Mouse (Mus musculus): Measurements from ENCODE around the gene Akt1s1. TPM values are rescaled to one million over a fixed set of nuclear protein-coding genes. Genes with fewer than 3 reads are reported as not detected.

Akt1s1 gene
- polyA plus RNA-seq, 1 experiment from 2014 or later: 108 TPM

DNA sequence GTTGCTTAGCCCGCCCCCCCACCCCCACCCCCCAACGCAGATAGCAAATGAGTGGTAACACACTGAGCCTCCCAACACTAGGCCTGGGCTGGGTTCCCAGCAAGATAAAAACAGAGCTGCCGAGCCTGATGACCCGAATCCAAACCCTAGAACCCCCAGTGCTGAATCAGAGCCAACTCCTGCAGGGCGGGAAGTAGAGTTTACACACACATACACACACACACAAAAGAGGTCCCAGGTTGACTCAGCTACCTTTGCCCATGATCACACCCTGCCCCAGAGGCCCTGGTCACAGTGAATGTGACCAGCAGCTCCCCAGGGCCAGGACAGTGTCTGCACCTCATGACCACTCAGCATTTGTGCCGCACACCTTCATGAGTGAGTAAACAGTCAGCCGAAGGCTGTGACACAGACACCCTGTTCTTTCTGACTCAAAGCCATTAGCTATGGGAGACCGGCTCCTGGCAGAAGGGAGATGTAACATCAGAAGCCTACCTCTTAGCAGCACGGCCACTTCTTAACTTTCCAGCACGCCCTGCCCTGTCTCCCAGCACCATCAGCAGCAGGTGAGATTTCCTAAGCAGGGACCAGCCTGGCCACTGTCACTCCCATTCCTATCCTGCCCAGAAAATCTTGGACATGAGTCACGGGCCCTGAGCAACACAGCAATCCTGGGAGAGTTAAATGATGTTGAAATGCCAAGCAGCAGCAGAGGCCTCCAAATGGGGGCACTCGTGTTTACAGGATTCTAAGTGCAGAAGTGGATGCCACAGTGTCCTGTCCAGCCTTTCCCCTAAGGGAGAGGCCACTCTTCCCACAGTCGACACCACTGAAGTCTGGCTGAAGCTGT lies 39.7 kb downstream of the Akt1s1 start:
- H3K4me1 ChIP-seq: peaks cover 35% of the 10 kb centered on the region
- no peak overlapping the region for H3K4me2 ChIP-seq (replicated peaks)
- H3K27ac ChIP-seq: no peak overlapping the region
- H3K4me3 ChIP-seq: no peak overlapping the region
- H3K36me3 ChIP-seq: peaks cover 60% of the 10 kb centered on the region
- no peaks in the 10 kb centered on the region for H3K9me3 ChIP-seq
- ATAC-seq (ENCODE audit: low FRiP score, low read depth): no peak
- WGBS: 92% methylated on average over 13 of the region's 13 CpGs
- H3K9ac ChIP-seq: 0 out of 2 replicates have a peak overlapping the region, but pooled peaks have one; percentile 21
- H3K27me3 ChIP-seq (replicated peaks): no peaks in the 10 kb centered on the region

DNA sequence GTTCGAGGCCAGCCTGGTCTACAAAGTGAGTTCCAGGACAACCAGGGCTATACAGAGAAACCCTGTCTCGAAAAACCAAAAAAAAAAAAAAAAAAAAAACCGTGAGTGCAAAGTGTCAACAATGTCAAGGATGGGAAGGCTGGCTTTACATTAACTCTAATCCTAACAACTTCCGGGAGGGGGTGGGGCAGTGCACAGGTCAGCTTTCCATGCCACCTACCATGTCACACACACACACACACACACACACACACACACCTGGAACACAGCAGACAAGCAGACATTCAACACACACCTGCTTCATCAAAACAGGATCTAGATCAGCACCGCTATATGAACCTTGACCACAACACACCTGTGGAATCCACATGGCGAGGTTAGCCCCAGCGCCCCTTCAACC lies 41.4 kb downstream of the Akt1s1 start:
- WGBS: 89% methylated on average over 7 of the region's 7 CpGs
- ATAC-seq (ENCODE audit: low FRiP score, low read depth): no peak
- Histone ChIP-seq H3K27me3 (replicated peaks) (no peaks in the 10 kb centered on the region), H3K4me3 (no peak overlapping the region), H3K4me1 (peaks cover 47% of the 10 kb centered on the region), H3K9me3 (no peaks in the 10 kb centered on the region), H3K4me2 (replicated peaks) (peak overlapping the region; percentile 75), H3K36me3 (peaks cover 46% of the 10 kb centered on the region), H3K27ac (no peak overlapping the region), H3K9ac (no peak overlapping the region)

DNA sequence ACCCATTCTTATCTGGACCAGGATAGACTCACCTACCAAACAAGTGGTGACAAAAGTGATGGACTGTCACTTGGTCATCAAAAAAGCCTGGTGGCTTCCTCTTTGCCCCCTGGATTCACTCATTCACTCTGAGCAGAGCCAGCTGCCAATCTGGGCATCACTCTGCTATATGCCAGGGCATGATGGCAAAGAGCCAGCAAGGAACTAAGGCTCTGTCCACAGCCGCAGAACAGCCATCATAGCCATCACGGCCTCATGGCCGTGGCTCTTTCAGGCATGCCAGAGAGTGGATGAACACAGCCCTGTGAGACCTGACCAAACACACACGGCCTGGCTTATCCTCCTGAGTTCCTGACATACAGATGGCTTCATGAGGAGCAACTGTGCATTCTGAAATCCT lies 41.9 kb downstream of the Akt1s1 start:
- ATAC-seq (ENCODE audit: low FRiP score, low read depth): no peak
- no peak overlapping the region for H3K27ac ChIP-seq
- H3K27me3 ChIP-seq (replicated peaks): no peaks in the 10 kb centered on the region
- H3K4me1 ChIP-seq: peaks cover 49% of the 10 kb centered on the region
- peak overlapping the region; percentile 75 for H3K4me2 ChIP-seq (replicated peaks)
- no peaks in the 10 kb centered on the region for H3K9me3 ChIP-seq
- WGBS: 87% methylated on average over 4 of the region's 4 CpGs
- peak overlapping the region; percentile 90 for H3K9ac ChIP-seq
- H3K4me3 ChIP-seq: peak overlapping the region; percentile 79
- peaks cover 40% of the 10 kb centered on the region for H3K36me3 ChIP-seq

DNA sequence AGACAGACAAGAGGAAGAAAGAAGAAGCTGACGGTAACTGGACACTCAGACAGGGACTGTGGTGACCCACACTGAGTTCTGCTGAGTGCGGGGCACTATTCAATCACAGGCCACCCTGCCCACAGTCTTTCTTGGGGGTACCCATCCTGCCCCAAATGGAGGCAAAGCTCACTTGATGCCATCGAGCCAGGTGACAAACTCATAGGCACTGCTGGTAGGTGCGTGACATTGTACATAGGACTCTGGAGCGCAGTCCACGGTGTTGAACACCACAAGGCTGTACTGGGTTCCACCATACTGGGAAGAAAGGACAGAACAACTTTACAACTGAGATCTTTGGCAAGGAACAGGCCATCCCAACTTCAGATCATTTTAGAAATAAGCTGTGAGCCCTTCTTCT lies 42.8 kb downstream of the Akt1s1 start:
- ATAC-seq (ENCODE audit: low FRiP score, low read depth): no peak
- no peaks in the 10 kb centered on the region for H3K27me3 ChIP-seq (replicated peaks)
- peaks cover 35% of the 10 kb centered on the region for H3K36me3 ChIP-seq
- peak overlapping the region; percentile 75 for H3K4me2 ChIP-seq (replicated peaks)
- no peaks in the 10 kb centered on the region for H3K9me3 ChIP-seq
- 24% methylated on average over 6 of the region's 6 CpGs for WGBS
- peak overlapping the region; percentile 79 for H3K4me3 ChIP-seq
- H3K27ac ChIP-seq: 0 out of 2 replicates have a peak overlapping the region, but pooled peaks have one; percentile 75
- H3K9ac ChIP-seq: peak overlapping the region; percentile 90
- peaks cover 54% of the 10 kb centered on the region for H3K4me1 ChIP-seq

DNA sequence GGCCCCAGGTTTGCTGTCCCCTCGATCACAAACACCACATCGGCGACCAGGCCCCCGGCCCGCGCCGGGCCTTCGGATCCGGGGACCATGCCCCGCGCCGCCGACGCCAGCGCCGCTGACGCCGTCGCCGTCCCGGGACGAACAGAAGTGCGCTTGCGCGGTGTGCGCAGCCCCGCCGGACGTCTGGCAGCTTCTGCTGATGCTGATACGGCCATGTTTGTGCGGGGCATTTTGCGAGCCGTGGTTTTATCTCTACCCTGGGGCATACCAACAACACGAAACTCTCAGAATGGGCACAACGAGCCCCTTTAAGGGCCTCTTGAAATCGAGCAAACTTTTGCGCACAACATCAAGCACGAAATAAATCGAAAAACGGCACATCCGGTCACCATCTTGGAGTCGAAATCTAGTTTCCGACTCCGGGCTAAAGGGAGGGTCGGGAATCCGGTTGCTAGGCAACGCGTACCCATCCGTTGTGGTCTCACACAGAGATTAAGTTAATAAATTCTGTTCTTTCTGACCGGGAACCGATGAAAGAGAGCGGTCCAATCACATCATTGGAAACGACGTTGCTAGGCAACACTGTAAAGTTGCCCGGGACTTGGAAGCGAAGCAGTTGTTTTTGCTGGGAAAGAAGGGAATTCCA lies 43.6 kb downstream of the Akt1s1 start, which contains the start of gene Med25:
Med25 (minus strand) TSS at position 437 of the 646 bp plus-strand sequence.
- Histone ChIP-seq H3K9me3 (no peaks in the 10 kb centered on the region), H3K4me2 (replicated peaks) (peak within 1 kb of the TSS; percentile 75), H3K27me3 (replicated peaks) (no peaks in the 10 kb centered on the region), H3K4me1 (peaks cover 62% of the 10 kb centered on the region), H3K27ac (peak within 1 kb of the TSS; percentile 75), H3K9ac (peak within 1 kb of the TSS; percentile 90), H3K36me3 (peaks cover 29% of the 10 kb centered on the region), H3K4me3 (peak within 1 kb of the TSS; percentile 79)
- peak; percentile 68 for ATAC-seq (ENCODE audit: low FRiP score, low read depth)
- under 1% methylated on average over 56 of the region's 56 CpGs for WGBS

DNA sequence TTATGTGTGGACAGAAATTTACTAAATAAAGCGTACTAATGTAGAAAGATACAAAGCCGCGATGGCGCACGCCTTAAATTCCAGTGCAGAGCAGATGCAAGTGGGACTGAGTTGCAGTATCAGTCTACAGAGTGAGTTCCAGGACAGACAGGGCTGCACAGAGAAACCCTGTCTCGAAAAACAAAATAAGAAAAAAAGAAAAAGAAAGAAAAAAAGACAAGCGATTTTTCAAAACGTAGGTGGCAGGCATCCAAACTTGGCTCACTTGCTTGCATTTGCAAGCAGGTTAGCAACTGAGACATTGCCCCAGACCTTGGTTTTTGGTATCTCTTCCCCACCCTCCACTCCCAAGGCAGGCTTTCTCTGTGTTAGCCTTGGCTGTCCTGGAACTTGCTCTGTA lies 44.4 kb downstream of the Akt1s1 start:
- Histone ChIP-seq H3K4me2 (replicated peaks) (peak overlapping the region; percentile 75), H3K27ac (peak overlapping the region; percentile 50; the same call in 1 of the 2 replicates), H3K4me3 (no peak overlapping the region), H3K36me3 (peaks cover 23% of the 10 kb centered on the region), H3K9me3 (no peaks in the 10 kb centered on the region), H3K9ac (peak overlapping the region; percentile 26; the same call in 1 of the 2 replicates), H3K27me3 (replicated peaks) (no peaks in the 10 kb centered on the region), H3K4me1 (peaks cover 66% of the 10 kb centered on the region)
- no peak for ATAC-seq (ENCODE audit: low FRiP score, low read depth)
- 16% methylated on average over 8 of the region's 8 CpGs for WGBS

DNA sequence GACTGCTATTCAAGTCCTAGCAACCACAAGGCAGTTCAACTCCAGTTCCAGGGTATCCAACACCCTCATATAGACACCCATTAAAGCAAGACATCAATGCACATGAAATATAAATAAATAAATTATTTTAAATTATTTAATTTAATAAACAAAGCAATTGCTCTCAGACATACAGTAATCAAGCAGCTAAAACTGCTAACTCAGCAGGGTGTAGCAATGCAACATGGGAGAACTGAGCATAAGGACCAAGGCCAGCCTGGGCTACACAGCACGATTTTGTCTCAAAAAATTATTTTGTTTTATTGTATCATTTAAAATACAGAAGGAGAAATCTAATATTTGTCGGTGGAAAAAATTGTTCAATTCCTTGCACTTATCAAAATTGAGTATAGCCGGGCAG lies 45.4 kb downstream of the Akt1s1 start:
- Histone ChIP-seq H3K36me3 (peaks cover 20% of the 10 kb centered on the region), H3K27ac (no peak overlapping the region), H3K4me1 (peaks cover 63% of the 10 kb centered on the region), H3K9ac (no peak overlapping the region), H3K9me3 (no peaks in the 10 kb centered on the region), H3K4me3 (no peak overlapping the region), H3K27me3 (replicated peaks) (no peaks in the 10 kb centered on the region), H3K4me2 (replicated peaks) (no peak overlapping the region)
- ATAC-seq (ENCODE audit: low FRiP score, low read depth): no peak
- WGBS: 85% methylated on average over 3 of the region's 3 CpGs

DNA sequence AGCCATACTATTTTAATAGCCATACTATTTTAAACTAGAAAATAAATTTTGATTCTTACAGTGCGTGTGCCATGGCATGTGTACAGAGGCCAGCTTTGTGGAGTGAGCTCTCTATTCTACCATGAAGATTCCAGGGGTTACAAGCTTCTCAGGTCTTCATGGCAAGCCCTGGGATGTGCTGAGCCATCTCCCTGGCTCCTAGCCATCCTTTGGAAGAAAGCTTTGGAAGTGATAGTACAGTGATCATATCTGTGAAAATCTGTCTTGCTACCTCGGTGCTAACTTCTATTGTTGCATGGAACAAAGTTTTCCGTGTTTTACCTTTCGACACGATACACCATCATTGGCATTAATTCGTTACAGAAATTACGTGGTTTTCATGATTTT lies 46.4 kb downstream of the Akt1s1 start:
- peaks cover 57% of the 10 kb centered on the region for H3K4me1 ChIP-seq
- peak overlapping the region; percentile 57; the same call in 1 of the 2 replicates for H3K4me3 ChIP-seq
- H3K9ac ChIP-seq: 0 out of 2 replicates have a peak overlapping the region, but pooled peaks have one; percentile 17
- peak overlapping the region; percentile 83 for H3K4me2 ChIP-seq (replicated peaks)
- peaks cover 24% of the 10 kb centered on the region for H3K36me3 ChIP-seq
- 35% methylated on average over 7 of the region's 7 CpGs for WGBS
- H3K27me3 ChIP-seq (replicated peaks): no peaks in the 10 kb centered on the region
- H3K9me3 ChIP-seq: no peaks in the 10 kb centered on the region
- ATAC-seq (ENCODE audit: low FRiP score, low read depth): no peak
- peak overlapping the region; percentile 57; the same call in 1 of the 2 replicates for H3K27ac ChIP-seq

DNA sequence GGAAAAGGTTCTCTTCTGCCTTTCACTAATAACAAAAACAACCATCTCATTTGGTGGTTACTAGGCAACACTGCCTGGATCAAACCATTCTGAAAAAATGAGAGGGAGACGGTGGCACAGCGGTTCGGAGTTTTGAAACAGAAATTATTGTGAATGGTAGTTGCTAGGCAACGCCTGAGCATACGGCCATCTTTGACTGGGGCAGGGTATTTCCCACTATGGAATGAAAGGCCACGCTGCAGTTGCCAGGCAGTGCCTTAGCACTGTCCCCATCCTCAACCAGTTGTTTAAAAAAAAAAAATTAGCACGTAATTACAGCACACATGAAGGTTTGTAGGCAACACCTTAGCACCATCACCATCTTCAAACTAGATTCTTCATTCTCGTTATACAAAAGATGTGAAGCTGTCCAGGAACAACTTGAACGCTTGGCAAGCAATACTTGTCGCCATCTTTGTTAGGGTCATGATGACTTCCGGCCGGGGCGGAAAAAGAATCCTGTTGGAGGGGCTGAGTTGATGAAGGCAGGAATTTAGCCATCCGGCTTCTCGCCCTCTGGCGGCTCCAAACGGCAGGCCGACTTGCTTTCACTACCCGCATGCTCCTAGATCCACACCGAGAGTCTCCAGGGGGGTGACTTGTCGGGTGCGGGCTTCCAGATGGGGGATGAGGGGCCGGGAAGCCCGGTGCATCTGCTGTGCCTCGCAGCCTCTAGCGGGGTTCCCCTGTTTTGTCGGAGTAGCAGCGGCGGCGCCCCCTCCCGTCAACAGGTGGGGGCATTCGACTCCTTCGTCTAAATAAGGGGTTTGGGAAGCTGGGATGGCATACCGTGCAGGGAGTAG lies 47.0 kb downstream of the Akt1s1 start, which contains the start of gene Fuz:
Fuz (plus strand) TSS at position 487 of the 842 bp plus-strand sequence.
- H3K9ac ChIP-seq: peak within 1 kb of the TSS; percentile 64
- peak within 1 kb of the TSS; percentile 83 for H3K4me2 ChIP-seq (replicated peaks)
- peaks cover 51% of the 10 kb centered on the region for H3K4me1 ChIP-seq
- H3K9me3 ChIP-seq: no peaks in the 10 kb centered on the region
- ATAC-seq (ENCODE audit: low FRiP score, low read depth): peak; percentile 68
- WGBS: under 1% methylated on average over 34 of the region's 34 CpGs
- no peaks in the 10 kb centered on the region for H3K27me3 ChIP-seq (replicated peaks)
- H3K27ac ChIP-seq: peak within 1 kb of the TSS; percentile 57; the same call in 1 of the 2 replicates
- H3K4me3 ChIP-seq: peak within 1 kb of the TSS; percentile 57
- peaks cover 24% of the 10 kb centered on the region for H3K36me3 ChIP-seq

DNA sequence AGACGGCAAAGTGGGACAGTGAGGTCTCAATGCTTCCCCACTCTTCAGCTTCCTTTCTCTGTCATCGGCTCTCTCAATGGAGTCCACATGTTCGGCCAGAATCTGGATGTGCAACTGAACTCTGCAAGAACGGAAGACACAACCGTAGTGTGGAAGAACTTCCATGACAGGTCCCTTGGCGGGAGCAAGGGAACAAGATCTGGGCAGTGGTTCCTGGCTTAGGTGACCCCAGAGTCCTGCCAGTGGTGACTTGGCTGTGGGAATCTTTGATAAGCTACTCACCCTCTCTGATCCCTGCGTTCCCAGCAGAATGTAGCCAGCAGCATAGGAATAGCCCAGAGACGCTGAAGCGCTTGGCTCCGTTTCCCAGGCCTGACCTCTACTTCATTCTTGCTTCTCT lies 47.7 kb downstream of the Akt1s1 start:
- Histone ChIP-seq H3K4me1 (peaks cover 51% of the 10 kb centered on the region), H3K9me3 (no peaks in the 10 kb centered on the region), H3K9ac (peak overlapping the region; percentile 64), H3K4me3 (peak overlapping the region; percentile 57), H3K4me2 (replicated peaks) (peak overlapping the region; percentile 83), H3K27ac (no peak overlapping the region), H3K36me3 (peaks cover 27% of the 10 kb centered on the region), H3K27me3 (replicated peaks) (no peaks in the 10 kb centered on the region)
- 42% methylated on average over 10 of the region's 10 CpGs for WGBS
- ATAC-seq (ENCODE audit: low FRiP score, low read depth): no peak

DNA sequence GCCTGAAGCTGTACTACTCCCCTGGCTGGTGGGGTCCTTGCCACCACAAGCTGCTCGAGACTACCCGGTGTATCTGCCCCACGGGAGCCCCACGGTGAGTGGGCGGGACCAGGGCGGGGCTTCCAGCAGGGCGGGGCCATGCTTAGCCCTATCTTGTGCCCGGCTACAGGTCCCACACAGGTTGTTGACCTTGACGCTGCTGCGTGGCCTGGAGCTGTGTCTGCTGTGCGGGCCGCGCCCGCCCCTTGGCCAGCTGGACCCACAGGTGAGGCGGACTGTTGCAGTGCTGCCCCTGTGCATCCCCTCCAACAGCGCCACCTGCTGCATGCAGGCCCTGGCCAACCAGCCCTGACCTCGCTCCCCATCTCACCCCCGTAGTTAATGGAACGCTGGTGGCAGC lies 49.8 kb downstream of the Akt1s1 start:
- Histone ChIP-seq H3K9me3 (no peaks in the 10 kb centered on the region), H3K27me3 (replicated peaks) (no peaks in the 10 kb centered on the region), H3K4me3 (no peak overlapping the region), H3K9ac (no peak overlapping the region), H3K4me2 (replicated peaks) (0 out of 2 replicates have a peak overlapping the region, but pooled peaks have one; percentile 12), H3K27ac (no peak overlapping the region), H3K36me3 (peaks cover 48% of the 10 kb centered on the region), H3K4me1 (peaks cover 47% of the 10 kb centered on the region)
- ATAC-seq (ENCODE audit: low FRiP score, low read depth): no peak
- whole genome bisulfite sequencing: 40% methylated on average over 19 of the region's 19 CpGs

All from neural tube, embryonic 12.5 days (tissue).